Mouse (Mus musculus) neutrophil, adult 65 days (primary cell): ENCODE results near the gene 4931429L15Rik. TPM values are rescaled to one million over a fixed set of nuclear protein-coding genes. Genes with fewer than 3 reads are reported as not detected.

Experiments
- total RNA-seq: library from RNA; stranded (reverse); gene quantifications from 2 replicates; pipeline ENCODE4 v1.2.4, GENCODE M21; 2023

The 4931429L15Rik gene
- not detected in 2 replicates for total RNA-seq

GRCm38 (mm10) chr9:46319886-46320285 is at the start of gene 4931429L15Rik:
Gene 4931429L15Rik (minus strand): TSS chr9:46319986.

GRCm38 (mm10) chr9:46282631-46283436 is 37.0 kb downstream of the 4931429L15Rik start, which contains the start of gene Bud13:
Gene Bud13 (plus strand): TSS chr9:46283008.

GRCm38 (mm10) chr9:46272677-46273454 is 46.9 kb downstream of the 4931429L15Rik start, which contains the start of gene Zpr1:
Gene Zpr1 (plus strand): TSS chr9:46273064.

GRCm38 (mm10) chr9:46268343-46268873 is 51.4 kb downstream of the 4931429L15Rik start, which contains the start of gene Apoa5:
Gene Apoa5 (plus strand): TSS chr9:46268633.

Other genes starting within 250 kb of the 4931429L15Rik start
- gene Apoa1, start 91.4 kb downstream of the 4931429L15Rik start, total RNA-seq = not detected in 2 replicates
- gene Apoc3, start 84.3 kb downstream of the 4931429L15Rik start, total RNA-seq = not detected in 2 replicates
- not detected in 2 replicates for gene Apoa4, start 79.3 kb downstream of the 4931429L15Rik start, total RNA-seq
- not detected in 2 replicates for gene Apoa5, start 51.4 kb downstream of the 4931429L15Rik start, total RNA-seq
- gene Zpr1, start 46.9 kb downstream of the 4931429L15Rik start, total RNA-seq = 31.4 and 54.5 TPM in 2 replicates
- gene Bud13, start 37.0 kb downstream of the 4931429L15Rik start, total RNA-seq = 16.8 and 20.8 TPM in 2 replicates